Mouse (Mus musculus) lung, postnatal 0 days (tissue): ENCODE data around the gene Arl8a. TPM values are rescaled to one million over a fixed set of nuclear protein-coding genes. Genes with fewer than 3 reads are reported as not detected.
A peak's percentile ranks its signal among the peaks of the same experiment; 100 is the strongest.

Experiments
- ATAC-seq: fragments of 200-750 bp; cut with Nextera tagmentation; 2 replicates; pipeline ENCODE4 v1.8.0; 2017; ENCODE audit warnings: moderate library complexity
- DNase-seq: peaks from one replicate; pipeline ENCODE4 v3.0.0-alpha.2; 2016; ENCODE audit warnings: low spot score
- H3K27ac ChIP-seq: fragments of 300-500 bp; sonication (generic); 2 replicates; pipeline ENCODE4 v1.5.1; 2014; ENCODE audit warnings: antibody characterized with exemption, mild to moderate bottlenecking, low read length, mixed read lengths
- H3K27me3 ChIP-seq: fragments of 300-500 bp; sonication (generic); replicated peaks from 2 replicates; pipeline ENCODE4 v1.6.1; 2014; ENCODE audit warnings: low read length, mixed read lengths; ENCODE audit not compliant: insufficient read depth
- H3K36me3 ChIP-seq: fragments of 300-500 bp; sonication (generic); 2 replicates; pipeline ENCODE4 v1.6.1; 2014; ENCODE audit warnings: low read length, mixed read lengths; ENCODE audit not compliant: insufficient read depth
- H3K4me1 ChIP-seq: fragments of 300-500 bp; sonication (generic); 2 replicates; pipeline ENCODE4 v1.6.1; 2014; ENCODE audit warnings: antibody characterized with exemption, low read depth, low read length, mixed read lengths; ENCODE audit not compliant: insufficient read depth
- H3K4me2 ChIP-seq: fragments of 300-500 bp; sonication (generic); replicated peaks from 2 replicates; pipeline ENCODE4 v1.6.1; 2014; ENCODE audit warnings: low read depth, mild to moderate bottlenecking, low read length, moderate library complexity, mixed read lengths
- H3K4me3 ChIP-seq: fragments of 300-500 bp; sonication (generic); 2 replicates; pipeline ENCODE4 v1.5.1; 2014; ENCODE audit warnings: low read depth, low read length
- H3K9ac ChIP-seq: fragments of 300-500 bp; sonication (generic); replicated peaks from 2 replicates; pipeline ENCODE4 v1.6.1; 2014; ENCODE audit warnings: low read depth, mild to moderate bottlenecking
- H3K9me3 ChIP-seq: fragments of 300-500 bp; sonication (generic); 2 replicates; pipeline ENCODE4 v1.6.1; 2016; ENCODE audit warnings: low read length, mixed read lengths
- CTCF ChIP-seq: IDR thresholded peaks from 2 replicates; pipeline ENCODE4 v1.5.1; 2016; ENCODE audit warnings: antibody characterized with exemption, mild to moderate bottlenecking
- EP300 ChIP-seq: IDR thresholded peaks from 2 replicates; pipeline ENCODE4 v1.6.1; 2016; ENCODE audit warnings: antibody characterized with exemption, mild to moderate bottlenecking, control low read depth
- WGBS: fragments of 180-500 bp; shearing (Covaris S2); extraction: QIAGEN DNeasy Blood & Tissue Kit; methylation state at CpG from one replicate; pipeline ENCODE4 v1.1.7; 2014; 5-methylcytosine and 5-hydroxymethylcytosine counted together
- polyA plus RNA-seq: library from polyadenylated mRNA; unstranded; fragments of >200 nt; fragmentation: Nextera tagmentation; extraction: Ambion mirVana; gene quantifications from 2 replicates; pipeline ENCODE4 v1.2.1, GENCODE M21; 2015

Arl8a gene
- polyA plus RNA-seq, 1 experiment from 2014 or later = 51.8 TPM

GRCm38 (mm10) chr1:135148996-135149395, 2.4 kb downstream of the Arl8a start:
- ATAC-seq = no peak
- Histone ChIP-seq H3K4me3 (no peak overlapping the region), H3K36me3 (peaks cover 4% of the 10 kb centered on the region; the same call in 1 of the 2 replicates), H3K27me3 (no peaks in the 10 kb centered on the region), H3K9ac (no peak overlapping the region), H3K4me2 (no peak overlapping the region), H3K4me1 (peaks cover 6% of the 10 kb centered on the region; the same call in 1 of the 2 replicates), H3K27ac (no peak overlapping the region), H3K9me3 (no peaks in the 10 kb centered on the region)
- 54% methylated on average over 5 of the region's 5 CpGs for WGBS
- TF ChIP-seq EP300 (no peak), CTCF (no peak)
- DNase-seq = no peak

DNA sequence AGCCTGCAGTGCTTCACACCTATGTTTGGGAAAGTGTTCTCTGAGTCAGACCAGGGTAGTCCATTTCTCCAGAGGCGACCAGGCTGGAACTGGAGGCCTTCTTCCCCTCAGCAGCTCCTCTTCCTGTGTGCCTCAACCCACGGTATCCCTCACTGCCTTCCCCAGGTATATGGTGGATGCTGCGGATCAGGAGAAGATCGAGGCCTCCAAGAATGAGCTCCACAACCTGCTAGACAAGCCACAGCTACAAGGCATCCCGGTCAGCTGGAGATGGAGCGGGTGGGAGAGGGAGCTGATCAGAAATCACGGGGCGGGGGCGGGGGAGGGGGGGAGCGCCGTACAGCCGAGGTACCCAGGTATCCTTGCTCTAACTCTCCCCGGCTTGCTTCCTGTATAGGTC, 7.4 kb downstream of the Arl8a start:
- Histone ChIP-seq H3K4me2 (0 out of 2 replicates have a peak overlapping the region, but pooled peaks have one; percentile 19), H3K27me3 (no peaks in the 10 kb centered on the region), H3K4me3 (no peak overlapping the region), H3K36me3 (peaks cover 10% of the 10 kb centered on the region; the same call in 1 of the 2 replicates), H3K9ac (no peak overlapping the region), H3K27ac (no peak overlapping the region), H3K4me1 (no peaks in the 10 kb centered on the region), H3K9me3 (no peaks in the 10 kb centered on the region)
- ATAC-seq (0 out of 2 replicates have a peak, but pooled peaks have one; percentile 4), DNase-seq (no peak)
- 26% methylated on average over 10 of the region's 13 CpGs for WGBS
- no peak for TF ChIP-seq CTCF
- no peak for TF ChIP-seq EP300

GRCm38 (mm10) chr1:135154411-135154959, 7.9 kb downstream of the Arl8a start:
- H3K4me2 ChIP-seq = peak overlapping the region; percentile 27; the same call in 1 of the 2 replicates
- whole genome bisulfite sequencing = 5% methylated on average over 14 of the region's 14 CpGs
- H3K9ac ChIP-seq = no peak overlapping the region
- no peak overlapping the region for H3K27ac ChIP-seq
- DNase-seq (peak; percentile 96), ATAC-seq (peak; percentile 78)
- H3K27me3 ChIP-seq = no peaks in the 10 kb centered on the region
- peak; percentile 87 for TF ChIP-seq CTCF
- no peak for TF ChIP-seq EP300
- no peaks in the 10 kb centered on the region for H3K4me1 ChIP-seq
- no peak overlapping the region for H3K4me3 ChIP-seq
- H3K9me3 ChIP-seq = no peaks in the 10 kb centered on the region
- peaks cover 10% of the 10 kb centered on the region; the same call in 1 of the 2 replicates for H3K36me3 ChIP-seq

GRCm38 (mm10) chr1:135156300-135156699, 9.7 kb downstream of the Arl8a start:
- Histone ChIP-seq H3K4me3 (no peak overlapping the region), H3K4me2 (no peak overlapping the region), H3K4me1 (no peaks in the 10 kb centered on the region), H3K27ac (no peak overlapping the region), H3K27me3 (no peaks in the 10 kb centered on the region), H3K9ac (no peak overlapping the region), H3K36me3 (peaks cover 7% of the 10 kb centered on the region; the same call in 1 of the 2 replicates), H3K9me3 (no peaks in the 10 kb centered on the region)
- TF ChIP-seq EP300 = no peak
- 90% methylated on average over 6 of the region's 6 CpGs for WGBS
- DNase-seq (no peak), ATAC-seq (no peak)

GRCm38 (mm10) chr1:135158633-135159032, 12.0 kb downstream of the Arl8a start:
- no peaks in the 10 kb centered on the region for H3K4me1 ChIP-seq
- DNase-seq = no peak
- H3K9ac ChIP-seq = no peak overlapping the region
- H3K4me3 ChIP-seq = no peak overlapping the region
- H3K36me3 ChIP-seq = peaks cover 6% of the 10 kb centered on the region; the same call in 1 of the 2 replicates
- H3K27me3 ChIP-seq = no peaks in the 10 kb centered on the region
- TF ChIP-seq CTCF (no peak), EP300 (no peak)
- no peak overlapping the region for H3K27ac ChIP-seq
- H3K4me2 ChIP-seq = no peak overlapping the region
- WGBS = 54% methylated on average over 5 of the region's 5 CpGs
- no peaks in the 10 kb centered on the region for H3K9me3 ChIP-seq
- no peak for ATAC-seq

GRCm38 (mm10) chr1:135159074-135159473, 12.4 kb downstream of the Arl8a start:
- Histone ChIP-seq H3K4me1 (no peaks in the 10 kb centered on the region), H3K36me3 (peaks cover 6% of the 10 kb centered on the region; the same call in 1 of the 2 replicates), H3K4me3 (no peak overlapping the region), H3K4me2 (no peak overlapping the region), H3K27ac (no peak overlapping the region), H3K9ac (no peak overlapping the region), H3K9me3 (no peaks in the 10 kb centered on the region), H3K27me3 (no peaks in the 10 kb centered on the region)
- TF ChIP-seq EP300 (no peak), CTCF (no peak)
- DNase-seq (no peak), ATAC-seq (peak; percentile 21; the same call in 1 of the 2 replicates)
- 43% methylated on average over 7 of the region's 7 CpGs for WGBS
